8 mouse cellular contexts compared by ENCODE assay signal in genomic region chr5:105140089-105140810, GRCm38 (mm10). TPM values are rescaled to one million over a fixed set of nuclear protein-coding genes. Genes with fewer than 3 reads are reported as not detected.
DNase-seq lines count a peak whose midpoint lies in the region; ATAC-seq and TF ChIP-seq lines count a peak whose summit lies in the region.
"Not testable (repeated sequence)": the region's sequence is repeated elsewhere in the genome, so short reads cannot be mapped to it uniquely, and the experiment has no call there.
"Had no signal": no experiment of that assay in that cellular context is flagged by ENCODE, and none has a peak within 500 bp of the region (broad histone marks: within the 10 kb centered on the region; RNA-seq: fewer than 3 reads in every experiment).

No protein-coding gene starts in this region.

- not testable (repeated sequence) for H3K4me3 ChIP-seq in thymus, adult 2 months (ENCODE audit: control insufficient read depth, insufficient read depth, low read length)

- not testable (repeated sequence) for TF ChIP-seq POLR2A in thymus, adult 2 months (IDR thresholded peaks at IDR 0.05; ENCODE audit: control insufficient read depth, extremely low read depth, insufficient read depth, low read length, poor library complexity)

- TF ChIP-seq CTCF in thymus, adult 2 months (IDR thresholded peaks at IDR 0.05; ENCODE audit: borderline replicate concordance, control insufficient read depth, extremely low read depth, insufficient read depth, low read length, poor library complexity): not testable (repeated sequence)

- DNase-seq in ES-CJ7 (ENCODE audit: low read depth, low spot score) (peak; percentile 78), ZHBTc4 (ENCODE audit: low read depth, low spot score) (peak; percentile 75)
- peak; percentile 66 for DNase-seq in induced T-regulatory cell, adult 2 months (ENCODE audit: low read depth)
- DNase-seq in naive thymus-derived CD4-positive, alpha-beta T cell, adult 2 months (ENCODE audit: low read depth): peak; percentile 49
- not testable (repeated sequence) for DNase-seq in thymus, adult 2 months

- not testable (repeated sequence) for H3K27me3 ChIP-seq in thymus, adult 2 months (ENCODE audit: control insufficient read depth, insufficient read depth, low read length)

- 0 out of 2 replicates have a peak, but pooled peaks have one; percentile 15 for ATAC-seq in granulocyte monocyte progenitor cell, adult 5-6 weeks (replicated peaks; ENCODE audit: poor library complexity, severe bottlenecking)

- peaks cover 20% of the 10 kb centered on the region for H3K4me1 ChIP-seq in thymus, adult 2 months (replicated peaks; ENCODE audit: control insufficient read depth, insufficient read depth, low read length)

- H3K36me3 ChIP-seq in thymus, adult 2 months (ENCODE audit: control insufficient read depth, insufficient read depth, low read length): not testable (repeated sequence)

- H3K27ac ChIP-seq in thymus, adult 2 months (ENCODE audit: control insufficient read depth, insufficient read depth, low read length): peak overlapping the region; percentile 59

- 70% methylated on average over 2 of the region's 2 CpGs for WGBS in thymus, adult 2 months

RNA-seq across cellular contexts. Expression of gene Gbp4, which starts 0.9 kb away (rescaled TPM):
- total RNA-seq in granulocyte monocyte progenitor cell, adult 5-6 weeks (2014; fragmentation: Nextera tagmentation): not detected in 2 replicates
- not detected in 2 replicates for total RNA-seq in granulocyte monocyte progenitor cell, adult 5-6 weeks (2017)
- 126 and 130 TPM in 2 replicates for polyA plus RNA-seq in thymus, adult 2 months (2012; rRNA removed)
- polyA plus RNA-seq: C2C12 had no signal

RNA-seq across cellular contexts. Expression of gene Gbp8, which starts 0.9 kb away (rescaled TPM):
- not detected in 2 replicates for total RNA-seq in granulocyte monocyte progenitor cell, adult 5-6 weeks (2014; fragmentation: Nextera tagmentation)
- 0.34 TPM in 1 of 2 replicates, not detected in the other for total RNA-seq in granulocyte monocyte progenitor cell, adult 5-6 weeks (2017)
- 67.9 and 78.9 TPM in 2 replicates for polyA plus RNA-seq in thymus, adult 2 months (2012; rRNA removed)
- polyA plus RNA-seq: C2C12; embryonic facial prominence, embryonic 13.5 days had no signal

RNA-seq across cellular contexts. Expression of gene Gbp9, which starts 0.9 kb away (rescaled TPM):
- not detected in 2 replicates for total RNA-seq in granulocyte monocyte progenitor cell, adult 5-6 weeks (2014; fragmentation: Nextera tagmentation)
- 0.26 and 1.9 TPM in 2 replicates for total RNA-seq in granulocyte monocyte progenitor cell, adult 5-6 weeks (2017)
- 19.9 and 20.6 TPM in 2 replicates for polyA plus RNA-seq in thymus, adult 2 months (2012; rRNA removed)
- polyA plus RNA-seq: C2C12 had no signal
